Mouse (Mus musculus) monocyte, adult 59 days (primary cell): Measurements from ENCODE around the gene Gm20830. TPM values are rescaled to one million over a fixed set of nuclear protein-coding genes. Genes with fewer than 3 reads are reported as not detected.

ENCODE experiments used
- total RNA-seq, 2 experiments: library from RNA; stranded (reverse); gene quantifications; one replicate each; pipeline ENCODE4 v1.2.4; 2023

Gm20830 gene
- not detected for total RNA-seq

GRCm38 (mm10) chrY:6918182-6918581, at the start of gene Gm20830:
Gene Gm20830, minus strand, starts transcription at chrY:6918282.

Other genes starting within 250 kb of the Gm20830 start
- not detected for gene Gm21719, start 235.4 kb downstream of the Gm20830 start, total RNA-seq